Mouse (Mus musculus): ENCODE measurements around the gene Pctp.

DNA sequence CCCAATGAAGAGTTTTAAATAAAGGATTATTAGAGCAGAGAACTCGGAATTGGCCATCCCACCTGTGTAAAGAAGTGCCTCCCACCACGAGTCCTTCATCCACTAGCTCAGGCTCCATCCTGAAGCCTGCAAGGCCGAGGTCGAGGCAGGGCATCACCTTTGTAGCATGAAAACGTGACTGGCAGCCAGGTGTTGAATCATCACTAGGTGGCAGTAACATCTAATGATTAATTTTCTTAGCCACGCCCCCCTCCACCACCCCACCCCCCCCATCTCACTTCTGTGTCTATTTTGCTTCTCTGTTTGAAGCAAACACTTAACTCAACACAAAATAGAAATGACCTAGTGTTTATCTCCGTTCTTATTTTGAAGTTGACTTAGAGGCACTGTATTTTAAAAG lies 65.5 kb downstream of the Pctp start:
- TF ChIP-seq POLR2A (IDR thresholded peaks at IDR 0.05; ENCODE audit: borderline replicate concordance, extremely low read depth, insufficient read depth, insufficient read length, poor library complexity, severe bottlenecking), result no peak
- TF ChIP-seq CTCF (IDR thresholded peaks at IDR 0.05; ENCODE audit: borderline replicate concordance, extremely low read depth, insufficient read depth, insufficient read length), result no peak
